Mouse (Mus musculus): ENCODE measurements around the gene Gm20388. TPM values are rescaled to one million over a fixed set of nuclear protein-coding genes. Genes with fewer than 3 reads are reported as not detected.

Gm20388 gene
- total RNA-seq, 1 experiment = 27.0 TPM

- Histone ChIP-seq H3K9me3 (ENCODE audit: control insufficient read depth, insufficient read depth, low read depth, low read length) (no peaks in the 10 kb centered on the region), H3K4me1 (ENCODE audit: control insufficient read depth in 2 of 2, insufficient read depth in 2 of 2, low read length in 2 of 2, poor library complexity in 1 of 2) (peaks cover 12 to 36% of the 10 kb centered on the region in 2 experiments; a peak in 3 of 4 replicates), H3K4me3 (ENCODE audit: insufficient read depth in 1 of 2, low read depth in 1 of 2, low read length in 2 of 2, poor library complexity in 1 of 2, severe bottlenecking in 1 of 2) (no peak overlapping the region), H3K9ac (ENCODE audit: insufficient read depth, low read depth, low read length, poor library complexity, severe bottlenecking) (no peak overlapping the region), H3K27ac (ENCODE audit: insufficient read depth, low read depth, low read length, poor library complexity, severe bottlenecking) (no peak overlapping the region), H3K36me3 (ENCODE audit: control insufficient read depth, insufficient read depth, low read length, poor library complexity, severe bottlenecking) (peaks cover 59% of the 10 kb centered on the region)
- in situ Hi-C loops (cut with MboI; ENCODE audit: low sequenced_read_pairs in 2 of 2, unreplicated experiment in 2 of 2) = no loop called here
- no peak for DNase-seq (ENCODE audit: low read depth, low spot score)
- no peak for TF ChIP-seq MAFK (IDR thresholded peaks at IDR 0.05; ENCODE audit: insufficient read depth, low read depth, low read length)
- no peak for TF ChIP-seq HCFC1 (IDR thresholded peaks at IDR 0.05; ENCODE audit: borderline replicate concordance, insufficient read depth, low read length)
- TF ChIP-seq ZC3H11A (IDR thresholded peaks at IDR 0.05; ENCODE audit: borderline replicate concordance, low read depth, low read length) = no peak
- TF ChIP-seq ZNF384 (IDR thresholded peaks at IDR 0.05; ENCODE audit: low read depth, low read length) = no peak
- no peak for TF ChIP-seq CHD2 (IDR thresholded peaks at IDR 0.05; ENCODE audit: low read depth, low read length)
Observed at GRCm38 (mm10) chr8:119933681-119934080, 23.0 kb downstream of the Gm20388 start.

- in situ Hi-C loops (cut with MboI; ENCODE audit: low sequenced_read_pairs in 2 of 2, unreplicated experiment in 2 of 2) = no loop called here
- Histone ChIP-seq H3K9me3 (ENCODE audit: control insufficient read depth, insufficient read depth, low read depth, low read length) (no peaks in the 10 kb centered on the region), H3K4me3 (ENCODE audit: insufficient read depth in 1 of 2, low read depth in 1 of 2, low read length in 2 of 2, poor library complexity in 1 of 2, severe bottlenecking in 1 of 2) (no peak overlapping the region), H3K36me3 (ENCODE audit: control insufficient read depth, insufficient read depth, low read length, poor library complexity, severe bottlenecking) (peaks cover 62% of the 10 kb centered on the region), H3K27ac (ENCODE audit: insufficient read depth, low read depth, low read length, poor library complexity, severe bottlenecking) (no peak overlapping the region), H3K9ac (ENCODE audit: insufficient read depth, low read depth, low read length, poor library complexity, severe bottlenecking) (no peak overlapping the region), H3K4me1 (ENCODE audit: control insufficient read depth in 2 of 2, insufficient read depth in 2 of 2, low read length in 2 of 2, poor library complexity in 1 of 2) (peaks cover 5 to 33% of the 10 kb centered on the region in 2 experiments; a peak in 3 of 4 replicates)
- TF ChIP-seq MAFK (IDR thresholded peaks at IDR 0.05; ENCODE audit: insufficient read depth, low read depth, low read length) (no peak), CHD2 (IDR thresholded peaks at IDR 0.05; ENCODE audit: low read depth, low read length) (no peak), ZNF384 (IDR thresholded peaks at IDR 0.05; ENCODE audit: low read depth, low read length) (no peak), ZC3H11A (IDR thresholded peaks at IDR 0.05; ENCODE audit: borderline replicate concordance, low read depth, low read length) (no peak), HCFC1 (IDR thresholded peaks at IDR 0.05; ENCODE audit: borderline replicate concordance, insufficient read depth, low read length) (no peak)
- no peak for DNase-seq (ENCODE audit: low read depth, low spot score)
Observed at GRCm38 (mm10) chr8:119935541-119935940, 24.9 kb downstream of the Gm20388 start.

- H3K9ac ChIP-seq (ENCODE audit: insufficient read depth, low read depth, low read length, poor library complexity, severe bottlenecking) = no peak overlapping the region
- no peak overlapping the region for H3K27ac ChIP-seq (ENCODE audit: insufficient read depth, low read depth, low read length, poor library complexity, severe bottlenecking)
- TF ChIP-seq ZNF384 (IDR thresholded peaks at IDR 0.05; ENCODE audit: low read depth, low read length) (no peak), ZC3H11A (IDR thresholded peaks at IDR 0.05; ENCODE audit: borderline replicate concordance, low read depth, low read length) (no peak), CHD2 (IDR thresholded peaks at IDR 0.05; ENCODE audit: low read depth, low read length) (no peak), MAFK (IDR thresholded peaks at IDR 0.05; ENCODE audit: insufficient read depth, low read depth, low read length) (no peak), HCFC1 (IDR thresholded peaks at IDR 0.05; ENCODE audit: borderline replicate concordance, insufficient read depth, low read length) (no peak)
- no peak overlapping the region for H3K4me3 ChIP-seq (ENCODE audit: insufficient read depth in 1 of 2, low read depth in 1 of 2, low read length in 2 of 2, poor library complexity in 1 of 2, severe bottlenecking in 1 of 2)
- DNase-seq (ENCODE audit: low read depth, low spot score) = no peak
- no peaks in the 10 kb centered on the region for H3K9me3 ChIP-seq (ENCODE audit: control insufficient read depth, insufficient read depth, low read depth, low read length)
- H3K36me3 ChIP-seq (ENCODE audit: control insufficient read depth, insufficient read depth, low read length, poor library complexity, severe bottlenecking) = peaks cover 63% of the 10 kb centered on the region
- peaks cover 5 to 33% of the 10 kb centered on the region in 2 experiments; a peak in 3 of 4 replicates for H3K4me1 ChIP-seq (ENCODE audit: control insufficient read depth in 2 of 2, insufficient read depth in 2 of 2, low read length in 2 of 2, poor library complexity in 1 of 2)
- in situ Hi-C loops (cut with MboI; ENCODE audit: low sequenced_read_pairs in 2 of 2, unreplicated experiment in 2 of 2) = no loop called here
Observed at GRCm38 (mm10) chr8:119938481-119938880, 27.8 kb downstream of the Gm20388 start.

- H3K9ac ChIP-seq (ENCODE audit: insufficient read depth, low read depth, low read length, poor library complexity, severe bottlenecking) = no peak overlapping the region
- no peaks in the 10 kb centered on the region for H3K9me3 ChIP-seq (ENCODE audit: control insufficient read depth, insufficient read depth, low read depth, low read length)
- no peak overlapping the region for H3K27ac ChIP-seq (ENCODE audit: insufficient read depth, low read depth, low read length, poor library complexity, severe bottlenecking)
- no peak overlapping the region for H3K4me3 ChIP-seq (ENCODE audit: insufficient read depth in 1 of 2, low read depth in 1 of 2, low read length in 2 of 2, poor library complexity in 1 of 2, severe bottlenecking in 1 of 2)
- peaks cover 65% of the 10 kb centered on the region for H3K36me3 ChIP-seq (ENCODE audit: control insufficient read depth, insufficient read depth, low read length, poor library complexity, severe bottlenecking)
- no peak for DNase-seq (ENCODE audit: low read depth, low spot score)
- in situ Hi-C loops (cut with MboI; ENCODE audit: low sequenced_read_pairs in 2 of 2, unreplicated experiment in 2 of 2) = no loop called here
- TF ChIP-seq MAFK (IDR thresholded peaks at IDR 0.05; ENCODE audit: insufficient read depth, low read depth, low read length) = no peak
- no peak for TF ChIP-seq CHD2 (IDR thresholded peaks at IDR 0.05; ENCODE audit: low read depth, low read length)
- TF ChIP-seq ZNF384 (IDR thresholded peaks at IDR 0.05; ENCODE audit: low read depth, low read length) = no peak
- TF ChIP-seq HCFC1 (IDR thresholded peaks at IDR 0.05; ENCODE audit: borderline replicate concordance, insufficient read depth, low read length) = no peak
- TF ChIP-seq ZC3H11A (IDR thresholded peaks at IDR 0.05; ENCODE audit: borderline replicate concordance, low read depth, low read length) = no peak
- peaks cover 5 to 30% of the 10 kb centered on the region in 2 experiments; a peak in 3 of 4 replicates for H3K4me1 ChIP-seq (ENCODE audit: control insufficient read depth in 2 of 2, insufficient read depth in 2 of 2, low read length in 2 of 2, poor library complexity in 1 of 2)
Observed at GRCm38 (mm10) chr8:119939336-119939735, 28.7 kb downstream of the Gm20388 start.
